Mouse (Mus musculus) spleen, embryonic (tissue): ENCODE results near the gene Areg.

Experiments used
- CTCF ChIA-PET: fragments of 350-600 bp; sonication (Branson Sonifier 250); formaldehyde crosslinking; loops from one replicate; lab custom pipeline; 2022; lab: Charles Lee

Areg gene

DNA sequence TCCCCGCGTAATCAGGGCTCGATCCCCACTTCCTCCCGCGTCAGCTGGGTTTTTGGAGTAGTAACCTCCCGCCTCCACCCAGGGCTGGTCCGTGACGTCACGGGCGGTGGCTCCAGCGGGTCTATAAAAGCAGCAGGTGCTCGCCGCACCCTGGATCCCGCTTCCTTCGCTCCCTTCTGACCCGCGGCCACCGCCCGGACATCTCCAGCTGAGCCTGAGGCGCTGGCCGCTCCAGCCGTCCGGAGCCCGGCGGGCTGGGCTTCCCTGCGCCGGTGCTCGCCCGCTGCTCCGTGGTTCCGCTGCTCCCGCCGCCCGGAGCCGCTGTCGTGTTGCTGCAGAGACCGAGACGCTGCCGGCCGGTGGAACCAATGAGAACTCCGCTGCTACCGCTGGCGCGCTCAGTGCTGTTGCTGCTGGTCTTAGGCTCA is at the start of gene Areg:
Areg (plus strand) TSS at position 154 of the 428 bp plus-strand sequence.
- CTCF ChIA-PET: no interaction called here

DNA sequence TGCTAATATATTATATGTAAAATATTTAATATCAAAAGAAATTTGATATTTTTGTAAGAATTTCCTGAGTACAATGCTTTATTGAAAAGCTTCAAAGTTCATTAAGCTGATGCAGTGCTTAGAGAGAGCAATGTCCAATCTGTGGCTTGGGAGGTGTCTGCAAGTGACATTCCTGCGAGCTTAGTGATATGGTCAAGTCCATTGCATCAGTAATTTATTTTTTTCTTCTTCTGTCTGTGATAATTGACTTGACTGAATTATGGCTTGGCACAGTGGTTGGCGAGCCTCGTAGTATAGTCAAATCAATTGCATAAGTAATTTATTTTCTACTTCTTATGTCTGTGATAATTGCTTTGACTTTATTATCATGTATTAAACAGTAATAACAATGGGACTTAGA is 49.1 kb upstream of the Areg start:
- CTCF ChIA-PET: no interaction called here

DNA sequence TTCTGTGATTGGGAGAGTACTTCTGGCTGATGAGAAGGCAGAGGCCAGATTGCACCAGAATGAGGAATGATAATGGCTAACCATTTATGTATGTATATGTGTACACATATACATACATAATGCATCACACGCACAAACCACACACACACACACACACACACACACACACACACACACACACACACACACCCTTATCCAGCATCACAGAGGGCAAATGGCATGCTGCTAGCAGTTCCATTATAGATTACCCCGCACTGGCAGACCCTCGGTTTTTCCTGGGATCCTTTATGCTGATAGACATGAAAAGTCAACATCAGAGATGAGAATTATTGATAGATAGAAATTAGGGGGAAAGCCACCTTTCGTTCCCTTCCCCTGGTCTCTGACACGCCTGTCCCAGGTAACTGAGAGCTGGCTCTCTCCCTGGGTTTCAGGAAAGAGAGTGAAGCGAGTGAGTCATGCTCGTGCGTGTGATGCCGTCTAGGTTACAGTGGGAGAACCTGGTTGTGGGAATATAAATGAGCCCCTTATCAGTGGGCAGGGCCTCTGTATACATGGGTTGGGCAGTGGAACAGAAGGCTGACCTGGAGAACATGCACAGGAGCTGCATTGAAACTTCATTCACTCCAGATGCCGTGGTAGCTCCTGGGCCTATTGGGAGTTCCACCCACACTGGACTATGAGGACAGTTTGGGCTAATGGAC is 41.3 kb upstream of the Areg start:
- CTCF ChIA-PET: no interaction called here

DNA sequence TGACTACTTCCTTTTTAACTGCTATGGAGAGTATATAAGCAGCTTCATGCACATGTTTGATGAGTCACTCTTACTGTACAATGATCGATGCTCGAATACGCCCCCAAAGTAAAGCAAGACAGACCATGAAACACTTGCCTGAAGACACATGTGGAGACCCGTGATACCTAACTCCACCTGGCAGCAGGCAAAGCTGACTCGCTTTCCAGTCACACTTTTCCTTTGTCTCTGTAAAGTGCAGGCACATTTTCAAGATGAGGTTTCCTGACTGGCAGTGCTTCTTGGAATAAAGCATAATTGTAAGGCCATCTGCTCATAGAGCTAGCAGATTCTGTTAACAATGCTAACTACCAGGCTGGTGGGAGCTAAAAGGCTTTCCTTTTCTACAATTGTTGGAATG is 37.7 kb upstream of the Areg start:
- CTCF ChIA-PET: no interaction called here

DNA sequence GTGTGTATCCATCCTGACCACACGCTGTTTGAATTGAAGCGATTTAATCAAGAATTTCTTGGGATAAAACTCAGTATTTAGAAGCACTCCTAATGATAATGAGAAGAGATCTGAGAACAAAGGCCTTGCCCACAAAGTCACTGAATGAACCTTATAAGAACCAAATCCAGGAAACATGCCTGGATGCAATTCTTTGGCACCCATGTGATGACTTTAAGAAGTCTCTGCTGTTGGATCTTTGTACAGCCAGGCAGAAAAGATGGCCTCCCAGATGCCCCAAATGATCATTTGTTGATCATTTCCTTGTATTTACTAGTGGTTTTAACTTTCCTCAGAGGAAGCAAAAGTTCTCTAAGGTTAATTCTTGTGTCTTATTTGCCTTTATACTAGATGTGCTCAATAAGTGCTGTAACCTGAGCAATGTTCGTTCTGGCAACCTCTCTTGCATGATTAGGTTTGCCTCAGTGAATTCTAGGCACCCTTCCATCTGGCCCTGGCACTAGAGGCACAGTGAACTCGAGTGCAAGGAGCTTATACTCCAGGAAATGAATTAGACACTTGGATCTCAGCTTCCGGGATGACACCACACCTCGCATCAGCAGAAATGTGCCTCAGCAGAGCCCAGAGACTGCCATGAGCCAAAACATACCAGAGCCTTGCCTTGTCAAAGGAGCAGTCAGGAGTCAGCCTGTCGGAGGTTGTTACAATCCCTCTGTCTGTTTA is 35.3 kb upstream of the Areg start:
- CTCF ChIA-PET: no interaction called here

DNA sequence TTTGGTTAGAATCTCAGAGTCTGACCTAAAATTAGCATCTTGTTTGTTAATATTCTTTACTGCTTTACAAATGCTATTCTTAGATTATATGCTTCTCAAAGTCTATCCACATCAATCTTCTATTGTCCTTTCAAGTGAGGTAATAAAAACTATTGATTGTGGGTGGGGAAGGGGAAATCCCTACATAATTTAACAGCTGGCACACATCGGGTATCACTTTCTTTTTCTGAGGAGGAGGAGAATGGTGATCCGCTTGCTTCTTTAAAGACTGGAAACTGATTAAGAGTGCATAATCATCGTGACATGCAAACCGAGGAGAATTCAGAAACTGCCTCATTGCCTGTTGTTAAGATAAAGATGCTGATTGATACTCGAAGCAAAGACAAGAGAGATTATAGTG is 33.2 kb upstream of the Areg start:
- CTCF ChIA-PET: no interaction called here

DNA sequence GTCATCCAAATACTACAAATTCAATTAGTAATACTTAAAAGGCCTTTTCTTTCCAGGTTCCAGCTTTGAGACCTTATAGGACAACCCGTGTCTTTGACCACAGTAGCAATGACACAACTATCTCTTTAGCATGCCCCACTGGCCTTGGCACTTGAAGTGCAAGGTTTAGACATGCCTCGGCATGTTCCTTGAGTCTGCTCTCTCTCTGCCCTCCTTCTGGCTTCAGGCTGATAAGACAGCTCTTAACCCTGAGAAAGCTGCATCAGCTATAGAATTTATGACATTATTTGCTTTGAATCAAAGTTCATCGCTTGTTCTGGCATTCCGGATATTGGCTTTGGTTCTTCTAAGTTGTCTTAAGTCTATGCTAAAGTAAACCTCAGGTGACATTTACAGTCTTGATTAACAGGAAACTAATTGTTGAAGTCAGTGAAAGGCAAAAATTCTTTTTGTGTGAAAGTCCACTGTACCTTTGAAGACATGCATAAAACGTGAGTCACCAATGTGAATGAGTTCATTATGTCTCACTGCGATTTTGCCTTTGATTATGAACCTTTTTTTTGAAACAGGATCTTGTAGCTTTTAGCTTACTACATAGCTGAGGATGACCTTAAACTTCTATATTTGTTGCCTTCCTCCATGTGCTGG is 29.3 kb upstream of the Areg start:
- CTCF ChIA-PET: no interaction called here

DNA sequence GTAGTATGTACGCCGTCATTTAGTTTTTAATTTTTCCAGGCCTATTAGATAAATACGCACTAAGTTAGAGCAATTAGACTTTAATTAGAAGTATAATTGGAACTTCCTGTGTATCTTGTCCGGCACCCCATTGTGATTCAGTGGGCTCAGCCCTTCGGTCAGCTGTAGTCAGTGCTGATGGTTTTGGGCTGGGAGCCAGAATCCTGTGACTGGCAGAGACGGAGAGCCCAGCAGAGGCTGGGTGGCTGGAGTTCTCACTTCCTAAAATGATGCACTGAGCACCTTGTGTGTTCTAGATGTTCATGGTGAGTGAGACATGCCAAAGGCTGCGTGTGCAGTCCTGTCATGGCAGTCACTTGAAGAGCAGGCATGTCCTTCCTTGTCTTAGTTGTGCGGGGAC is 28.4 kb upstream of the Areg start:
- CTCF ChIA-PET: no interaction called here

DNA sequence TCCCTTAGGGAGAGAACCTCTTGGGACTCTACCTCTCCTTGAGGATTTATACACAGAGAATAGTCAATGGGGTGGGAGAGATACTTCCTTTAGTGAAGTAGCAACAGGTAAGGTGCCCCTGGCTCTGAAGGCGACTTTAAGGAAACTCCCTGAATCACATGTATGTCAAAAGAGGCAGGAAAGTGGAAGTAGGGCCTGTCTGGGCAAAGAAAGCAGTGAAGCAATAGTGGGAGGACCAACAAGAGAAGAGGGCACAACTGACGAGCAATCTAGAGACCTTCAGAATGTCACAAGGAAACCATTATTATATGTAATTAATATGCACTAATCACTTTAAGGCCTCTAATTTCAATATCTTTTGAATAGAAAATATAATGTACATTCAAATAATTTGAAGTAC is 25.4 kb upstream of the Areg start:
- CTCF ChIA-PET: no interaction called here

DNA sequence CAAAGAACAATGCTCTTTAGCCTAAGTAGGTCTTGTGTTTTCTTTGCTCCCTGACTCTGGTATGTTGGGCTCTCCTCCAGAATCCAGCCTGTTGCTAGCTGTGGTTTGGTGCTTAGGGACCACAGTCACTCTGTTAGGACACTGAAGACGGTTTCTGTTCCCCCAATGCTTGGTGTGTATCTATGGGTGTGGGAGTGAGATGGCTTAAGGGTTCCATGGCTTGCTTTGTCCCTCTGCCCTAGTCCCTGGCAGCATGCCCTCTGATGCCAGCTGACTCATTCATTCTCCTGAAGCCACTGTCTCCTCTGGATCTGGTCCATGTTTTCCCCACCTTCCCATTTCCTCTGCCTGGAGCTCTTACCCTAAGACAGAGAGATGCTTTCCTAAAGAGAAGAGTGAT is 24.8 kb upstream of the Areg start:
- CTCF ChIA-PET: no interaction called here

DNA sequence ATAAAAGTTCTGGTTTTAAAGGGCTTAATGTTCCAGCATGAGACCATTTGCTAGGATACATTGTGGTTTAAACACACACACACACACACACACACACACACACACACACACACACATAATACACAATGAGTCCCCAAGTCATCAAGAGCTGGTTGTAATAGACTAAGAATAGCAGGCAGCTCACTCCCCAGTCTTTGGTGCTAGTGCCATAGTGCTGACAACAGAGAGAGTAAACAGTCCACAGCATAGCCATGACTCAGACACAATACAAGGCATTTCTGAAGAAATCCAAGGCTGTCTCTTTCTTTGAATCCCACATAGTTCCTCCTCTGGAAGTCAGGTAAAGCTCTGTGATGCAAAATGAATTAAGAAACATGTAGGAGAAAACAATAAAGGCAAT is 20.8 kb upstream of the Areg start:
- CTCF ChIA-PET: no interaction called here

DNA sequence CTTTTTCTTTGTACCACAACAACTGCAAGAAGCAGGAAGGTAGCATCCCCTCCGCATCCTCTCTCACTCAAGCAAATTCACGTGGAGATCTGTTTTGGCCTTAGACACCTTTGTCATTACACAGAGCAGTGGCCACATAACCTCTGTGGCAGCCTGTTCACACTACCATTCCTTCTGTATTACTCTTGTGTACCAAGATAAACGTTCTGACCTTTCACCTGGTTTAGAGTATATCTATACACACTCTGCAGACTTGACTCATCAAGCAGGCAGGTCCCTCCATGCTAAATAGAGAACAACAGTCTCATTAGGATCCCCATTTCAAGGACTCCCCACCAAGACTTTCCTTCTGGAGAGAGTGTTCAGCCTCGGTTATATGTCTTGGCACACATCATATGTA is 16.0 kb upstream of the Areg start:
- CTCF ChIA-PET: no interaction called here

DNA sequence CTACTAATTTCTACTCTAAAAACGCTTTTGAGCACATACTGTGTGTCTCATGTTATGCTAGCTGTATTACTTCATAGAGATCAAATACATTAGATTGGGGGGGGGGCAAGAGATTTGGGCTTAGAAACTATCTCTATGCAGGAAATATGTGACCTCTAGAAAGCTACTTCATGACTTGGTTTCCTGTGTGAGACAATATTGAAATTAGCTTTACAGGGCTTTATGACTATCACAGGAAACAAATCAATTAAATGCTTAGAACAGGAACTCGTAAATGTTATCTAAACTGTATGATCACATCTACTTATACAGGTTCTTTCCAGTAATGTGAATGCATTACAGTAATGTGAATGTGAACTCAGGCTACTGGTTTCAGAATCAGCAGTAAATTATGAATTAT is 15.3 kb upstream of the Areg start:
- CTCF ChIA-PET: no interaction called here

DNA sequence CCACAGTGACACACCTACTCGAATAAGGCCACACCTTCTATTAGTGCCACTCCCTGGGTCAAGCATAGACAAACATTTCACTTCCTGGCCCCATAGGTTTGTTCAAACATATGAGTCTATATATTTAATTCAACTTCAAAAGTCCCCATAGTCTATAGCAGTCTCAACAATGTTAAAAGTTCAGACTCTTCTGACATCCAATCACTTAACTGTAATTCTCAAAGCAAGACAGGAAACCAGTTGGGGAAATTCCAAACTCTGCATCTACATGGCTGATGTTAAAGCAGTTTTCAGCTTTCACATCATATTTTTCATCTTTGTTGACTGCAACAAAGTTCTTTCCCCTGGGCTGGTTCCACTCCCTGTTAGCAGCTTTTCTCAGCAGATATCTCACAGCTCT is 12.8 kb upstream of the Areg start:
- CTCF ChIA-PET: no interaction called here

DNA sequence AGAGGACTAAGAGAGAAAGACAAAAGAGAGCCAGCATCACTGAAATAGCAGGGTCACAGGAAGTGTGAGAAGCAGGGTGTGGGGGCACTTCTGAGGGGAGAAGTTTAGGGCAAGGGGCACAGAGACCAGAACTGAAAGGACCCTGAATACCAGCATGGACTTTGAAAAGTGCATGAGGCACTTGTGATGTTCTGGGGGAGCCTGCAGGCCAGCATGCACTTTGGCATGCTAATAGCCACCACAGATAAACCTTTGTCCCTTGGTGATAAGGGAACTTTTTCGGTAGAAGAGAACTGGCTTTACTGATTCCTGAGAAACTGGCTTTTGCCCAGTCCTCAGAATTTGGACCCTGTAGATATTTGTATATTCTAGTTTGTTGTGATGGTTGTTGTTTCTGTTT is 4.4 kb upstream of the Areg start:
- CTCF ChIA-PET: no interaction called here

DNA sequence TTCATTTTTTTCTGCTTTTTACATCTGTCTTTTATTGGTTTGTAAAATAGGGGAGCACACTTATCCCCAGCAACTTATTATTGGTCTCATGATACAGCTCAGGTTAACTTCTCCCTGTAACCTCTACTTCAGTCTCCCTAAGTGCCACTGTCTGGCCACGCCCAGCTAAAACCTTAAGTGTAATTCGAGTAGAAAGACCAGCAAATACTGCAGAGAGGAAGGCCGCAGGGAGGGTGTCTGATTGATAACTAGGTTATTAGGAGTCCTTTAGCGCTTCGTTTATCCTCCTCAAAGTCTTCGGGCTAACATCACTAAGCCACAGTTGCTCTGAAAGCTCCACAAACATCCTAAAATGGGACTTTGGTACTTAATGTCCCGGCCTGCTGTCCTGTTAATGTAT is 429 bp upstream of the Areg start:
- CTCF ChIA-PET: no interaction called here

DNA sequence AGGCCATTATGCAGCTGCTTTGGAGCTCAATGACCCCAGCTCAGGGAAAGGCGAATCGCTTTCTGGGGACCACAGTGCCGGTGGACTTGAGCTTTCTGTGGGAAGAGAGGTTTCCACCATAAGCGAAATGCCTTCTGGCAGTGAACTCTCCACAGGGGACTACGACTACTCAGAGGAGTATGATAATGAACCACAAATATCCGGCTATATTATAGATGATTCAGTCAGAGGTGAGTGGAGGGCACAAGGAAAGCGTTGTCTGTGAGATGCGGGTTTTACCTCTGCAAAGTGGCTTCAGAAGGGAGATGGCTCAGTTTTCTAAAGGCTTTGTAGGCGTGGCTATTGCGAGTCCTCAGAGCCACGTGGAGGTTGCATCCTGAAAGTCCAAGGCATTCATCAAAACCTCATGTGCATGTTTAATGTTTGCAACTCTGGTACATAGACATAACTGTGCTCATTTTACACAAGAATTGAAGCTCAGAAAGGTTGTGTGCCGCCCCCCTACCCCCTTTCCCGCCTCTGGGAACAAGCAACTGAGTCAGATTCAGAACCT is 1.6 kb downstream of the Areg start:
- CTCF ChIA-PET: interaction anchor here (0.6 kb wide), 2 partner anchors 230 to 870 kb away, joined by 4 to 5 read pairs; no protein-coding TSS in a partner anchor

DNA sequence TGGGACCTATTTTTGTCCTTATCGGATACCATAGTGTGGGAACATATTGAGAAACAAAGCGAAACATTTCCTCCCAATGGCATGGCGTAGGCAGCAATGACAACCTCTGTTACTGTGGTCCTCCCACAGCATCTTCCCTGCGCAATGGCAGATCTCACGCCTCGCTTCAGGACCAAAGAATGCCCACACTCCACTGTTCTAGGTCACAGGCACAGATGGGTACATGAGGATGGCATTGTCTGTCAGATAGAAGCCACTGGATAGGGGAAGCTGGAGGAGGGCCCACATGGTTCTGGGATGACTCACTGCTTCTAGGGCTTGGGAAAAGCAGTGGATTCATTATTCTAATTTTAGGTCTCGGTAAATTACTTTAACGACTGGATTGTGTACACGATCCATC is 5.6 kb downstream of the Areg start:
- CTCF ChIA-PET: no interaction called here

DNA sequence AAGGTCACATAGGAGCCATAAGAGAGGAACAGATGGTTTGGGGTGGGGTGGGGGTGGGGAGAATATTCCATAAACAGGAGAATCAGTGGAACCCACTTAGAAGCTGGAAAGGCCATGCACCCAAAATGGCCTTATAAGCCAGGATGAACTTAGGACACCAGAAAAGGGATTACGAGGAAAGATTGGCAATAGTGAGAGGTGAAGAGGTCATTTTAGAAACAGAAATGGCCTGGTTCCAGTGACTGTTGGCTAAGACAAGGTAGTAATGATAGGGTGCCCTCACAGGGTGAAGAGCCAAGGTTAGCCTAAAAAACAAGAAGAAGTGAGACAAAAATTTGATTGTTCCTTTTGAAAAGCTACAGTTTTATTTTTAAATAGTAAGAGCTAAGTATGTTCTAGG is 7.6 kb downstream of the Areg start:
- CTCF ChIA-PET: no interaction called here

DNA sequence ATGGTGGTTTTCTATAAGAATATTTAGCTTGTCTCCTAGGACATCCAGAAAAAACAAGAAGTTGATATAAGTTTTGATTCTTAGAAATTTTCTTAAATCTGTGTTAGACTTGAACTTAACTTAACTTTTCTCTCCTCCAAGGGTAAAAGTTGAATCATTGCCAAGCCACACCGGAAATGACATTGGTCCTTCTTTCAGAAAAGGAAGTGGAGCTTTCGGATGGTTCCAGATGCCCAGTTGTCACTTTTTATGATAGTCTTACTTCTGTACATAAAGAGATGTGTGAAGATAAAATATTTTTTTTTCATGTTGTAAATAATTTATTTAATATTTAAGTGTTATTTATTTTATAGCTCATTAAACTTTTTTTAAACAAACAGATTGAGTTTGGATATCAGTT is 8.7 kb downstream of the Areg start:
- CTCF ChIA-PET: no interaction called here

DNA sequence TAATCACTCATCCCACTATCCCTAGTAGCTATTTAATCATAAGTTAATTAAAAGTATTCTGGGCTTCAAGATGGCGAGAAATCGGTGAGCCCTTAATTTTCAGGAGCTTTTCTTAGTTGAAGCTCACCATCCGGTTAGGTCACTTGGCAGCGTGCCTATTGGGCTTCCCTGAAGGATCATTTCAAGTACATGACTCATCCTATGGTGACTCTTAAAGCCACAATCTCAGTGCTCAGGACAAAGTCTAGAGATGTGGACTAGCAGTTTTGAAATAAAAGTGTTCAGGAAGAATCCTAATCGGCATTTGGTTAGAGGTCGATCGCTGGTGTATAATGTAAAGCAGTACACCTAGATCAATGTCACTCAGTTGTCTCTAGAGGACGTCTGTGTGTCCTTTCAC is 17.3 kb downstream of the Areg start:
- CTCF ChIA-PET: interaction anchor here (0.6 kb wide), 1 partner anchor 91 kb away, joined by 4 read pairs; no protein-coding TSS in a partner anchor

DNA sequence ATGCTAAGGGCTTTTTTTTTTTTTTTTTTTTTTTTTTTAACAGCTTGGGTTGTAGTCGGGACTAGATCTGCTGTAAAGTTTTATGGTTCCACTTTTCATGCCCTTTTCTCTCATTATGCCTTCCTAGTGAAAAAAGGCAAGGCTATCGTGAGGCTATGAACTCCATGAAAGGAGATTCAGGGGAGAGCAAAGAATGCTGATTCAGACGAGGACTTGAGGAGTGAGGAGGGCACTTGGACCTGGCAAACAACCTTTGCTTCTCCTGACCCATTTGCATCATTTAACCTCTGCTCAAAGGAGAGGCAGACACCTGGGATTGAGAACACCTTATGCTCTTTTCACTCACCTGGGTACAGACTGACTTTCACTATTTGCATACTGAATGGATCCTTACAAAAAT is 17.8 kb downstream of the Areg start:
- CTCF ChIA-PET: no interaction called here

DNA sequence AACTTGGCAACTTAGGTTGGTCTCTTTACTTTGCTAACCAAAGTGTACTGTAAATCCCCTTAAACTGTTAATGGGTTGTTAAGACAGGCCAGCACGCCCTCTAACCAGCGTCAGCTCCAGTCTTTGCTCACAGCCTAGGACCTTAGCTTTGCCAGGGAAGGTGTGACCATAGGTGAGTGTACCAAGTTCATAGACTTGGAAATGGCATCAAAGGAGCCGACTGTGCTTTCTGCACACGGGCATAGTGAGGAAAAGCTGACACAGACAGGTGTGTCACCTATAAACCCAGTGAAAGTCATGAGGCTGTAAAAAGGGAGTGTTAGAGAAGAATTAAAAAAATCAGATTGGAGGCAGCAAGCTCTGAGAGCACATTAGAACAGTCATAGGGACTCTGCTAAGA is 23.4 kb downstream of the Areg start:
- CTCF ChIA-PET: no interaction called here
